Mouse (Mus musculus): ENCODE results near the gene Zfyve27.

DNA sequence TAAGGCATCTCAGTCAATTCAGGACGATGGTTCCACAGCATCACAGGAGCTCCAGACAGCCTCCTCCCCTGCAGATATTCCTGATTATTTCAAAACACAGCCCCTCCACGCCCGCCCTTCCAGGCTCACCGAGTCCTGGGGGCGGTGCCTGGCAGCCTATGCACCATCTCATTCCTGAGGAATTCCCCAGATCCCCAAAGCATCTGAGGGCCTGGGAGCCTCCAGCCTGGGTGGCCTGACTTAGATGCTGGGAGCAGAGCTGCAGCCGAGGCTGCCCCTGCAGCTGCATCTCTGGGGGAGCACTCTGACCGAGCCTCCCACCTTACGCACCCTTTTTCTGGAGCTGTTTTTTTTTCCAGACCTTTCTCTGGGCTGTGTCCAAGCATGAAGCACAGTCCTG is 77.1 kb downstream of the Zfyve27 start:
- TF ChIP-seq CTCF (IDR thresholded peaks at IDR 0.05; ENCODE audit: extremely low read depth, insufficient read length, insufficient replicate concordance, low read depth, low read length) (no peak), POLR2A (IDR thresholded peaks at IDR 0.05; ENCODE audit: low read depth, low read length) (no peak)
